Mouse (Mus musculus) kidney, adult 11 months (tissue): ENCODE measurements around the gene Sergef.

ENCODE experiments used
- DNase-seq: peaks from one replicate; pipeline ENCODE4 v3.0.0; 2022

Sergef gene

DNA sequence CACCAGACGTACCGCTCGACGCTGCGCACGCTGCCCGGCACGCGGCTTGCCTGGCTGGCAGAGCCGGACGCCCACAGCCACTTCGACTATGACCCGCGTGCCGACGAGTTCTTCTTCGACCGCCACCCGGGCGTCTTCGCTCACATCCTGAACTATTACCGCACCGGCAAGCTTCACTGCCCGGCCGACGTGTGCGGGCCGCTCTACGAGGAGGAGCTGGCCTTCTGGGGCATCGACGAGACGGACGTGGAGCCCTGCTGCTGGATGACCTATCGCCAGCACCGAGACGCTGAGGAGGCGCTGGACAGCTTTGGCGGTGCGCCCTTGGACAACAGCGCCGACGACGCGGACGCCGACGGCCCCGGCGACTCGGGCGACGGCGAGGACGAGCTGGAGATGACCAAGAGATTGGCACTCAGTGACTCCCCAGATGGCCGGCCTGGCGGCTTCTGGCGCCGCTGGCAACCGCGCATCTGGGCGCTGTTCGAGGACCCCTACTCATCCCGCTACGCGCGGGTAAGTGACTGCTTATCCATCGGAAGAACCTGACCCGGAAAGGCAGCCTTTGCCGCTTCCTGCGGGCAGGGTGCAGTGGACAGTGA is 241.8 kb downstream of the Sergef start:
- DNase-seq: no peak

- DNase-seq: no peak
These were observed 242.5 kb downstream of the Sergef start for GRCm38 (mm10) chr7:46396928-46397731.

DNA sequence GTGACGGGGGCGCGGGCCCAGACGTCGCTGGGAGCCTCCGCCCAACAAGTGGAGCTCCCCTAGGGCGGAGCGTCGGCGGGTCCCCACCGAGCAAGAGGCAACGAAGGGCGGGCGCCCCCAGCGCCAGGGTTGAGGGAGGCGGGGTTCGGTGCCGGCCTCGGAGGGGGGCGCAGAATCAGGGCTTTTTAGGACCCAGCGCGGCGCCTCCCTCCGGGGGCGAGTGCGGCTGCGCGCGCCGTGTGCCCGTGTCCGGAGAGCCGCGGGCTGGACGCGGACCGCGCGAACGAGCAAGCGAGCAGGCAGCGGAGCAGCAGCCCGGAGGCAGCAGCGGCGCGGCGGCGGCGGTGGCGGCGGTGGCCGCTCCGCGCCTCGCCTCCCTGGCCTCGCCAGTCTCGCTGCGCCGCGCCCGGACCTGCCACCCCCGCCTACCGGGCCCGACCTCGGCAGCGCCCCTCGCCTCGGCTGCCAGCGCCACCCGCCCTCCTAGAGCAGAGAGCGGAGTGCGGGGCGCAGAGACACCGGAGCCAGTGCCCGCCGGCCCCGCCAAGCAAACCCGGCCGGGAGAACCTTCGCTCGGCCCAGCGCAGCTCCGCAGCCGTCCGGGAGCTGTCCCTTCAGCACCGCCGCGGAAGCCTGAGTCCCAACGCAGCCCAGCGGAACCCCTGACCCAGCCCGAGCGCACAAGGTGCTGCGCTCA is 243.2 kb downstream of the Sergef start, which contains the start of gene Kcnc1:
Gene Kcnc1, plus strand, starts transcription at position 267 of the 697 bp plus-strand sequence.
- peak; percentile 58 for DNase-seq

GRCm38 (mm10) chr7:46395571-46395970 is 244.0 kb downstream of the Sergef start:
- DNase-seq: no peak

DNA sequence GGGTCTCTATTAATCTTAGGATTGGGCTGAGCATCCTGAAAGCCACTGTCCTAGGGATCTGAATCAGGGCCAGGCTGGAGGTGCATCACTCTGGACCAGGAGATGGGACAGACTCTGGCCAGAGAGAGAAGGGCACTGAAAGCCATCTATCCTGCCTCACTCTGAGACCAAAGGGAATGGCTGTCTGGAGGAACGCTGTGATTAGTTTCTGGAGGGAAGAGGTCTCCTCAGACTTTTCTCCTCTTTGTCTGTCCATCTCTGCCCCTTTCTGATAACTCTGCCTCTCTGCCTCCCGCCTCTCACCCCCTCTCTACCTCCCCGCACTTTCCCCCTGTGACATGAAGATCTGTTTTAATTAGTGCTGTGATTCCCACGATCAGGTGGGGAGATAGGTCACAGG is 244.7 kb downstream of the Sergef start:
- no peak for DNase-seq

GRCm38 (mm10) chr7:46393718-46394511 is 245.7 kb downstream of the Sergef start:
- no peak for DNase-seq
